Mouse (Mus musculus) hindbrain, embryonic 10.5 days (tissue): ENCODE data around the gene Hoxa11. TPM values are rescaled to one million over a fixed set of nuclear protein-coding genes. Genes with fewer than 3 reads are reported as not detected.
A peak's percentile ranks its signal among the peaks of the same experiment; 100 is the strongest.

ENCODE experiments used
- DNase-seq: peaks from one replicate; pipeline ENCODE4 v3.0.0-alpha.2; 2017; ENCODE audit warnings: low spot score
- H3K27ac ChIP-seq: fragments of 300-500 bp; sonication (generic); 2 replicates; pipeline ENCODE4 v1.5.1; 2016; ENCODE audit warnings: mild to moderate bottlenecking, moderate library complexity
- H3K27me3 ChIP-seq: fragments of 300-500 bp; sonication (generic); 2 replicates; pipeline ENCODE4 v1.6.1; 2016; ENCODE audit warnings: mild to moderate bottlenecking; ENCODE audit not compliant: poor library complexity, insufficient read depth, severe bottlenecking
- H3K36me3 ChIP-seq: fragments of 300-500 bp; sonication (generic); 2 replicates; pipeline ENCODE4 v1.6.1; 2016; ENCODE audit warnings: mild to moderate bottlenecking, moderate library complexity
- H3K4me1 ChIP-seq: fragments of 300-500 bp; sonication (generic); replicated peaks from 2 replicates; pipeline ENCODE4 v1.6.1; 2016; ENCODE audit warnings: mild to moderate bottlenecking
- H3K4me3 ChIP-seq: fragments of 300-500 bp; sonication (generic); 2 replicates; pipeline ENCODE4 v1.5.1; 2016; ENCODE audit warnings: mild to moderate bottlenecking, moderate library complexity
- H3K9me3 ChIP-seq: fragments of 300-500 bp; sonication (generic); 2 replicates; pipeline ENCODE4 v1.6.1; 2016; ENCODE audit warnings: mild to moderate bottlenecking, moderate library complexity
- WGBS: fragments of 180-500 bp; shearing (Covaris S2); methylation state at CpG from one replicate; pipeline ENCODE4 v1.1.7; 2016; 5-methylcytosine and 5-hydroxymethylcytosine counted together
- polyA plus RNA-seq: library from polyadenylated mRNA; unstranded; fragments of >200 nt; fragmentation: Nextera tagmentation; extraction: Ambion mirVana; gene quantifications from 2 replicates; pipeline ENCODE4 v1.2.1, GENCODE M21; 2016

Hoxa11 gene
- polyA plus RNA-seq, 1 experiment from 2014 or later: not detected

- Histone ChIP-seq H3K36me3 (no peaks in the 10 kb centered on the region), H3K4me1 (no peaks in the 10 kb centered on the region), H3K27ac (no peak overlapping the region), H3K9me3 (no peaks in the 10 kb centered on the region), H3K27me3 (peaks cover 99% of the 10 kb centered on the region), H3K4me3 (no peak overlapping the region)
- WGBS: 1% methylated on average over 22 of the region's 22 CpGs
- peak; percentile 28 for DNase-seq
These were observed 27.4 kb upstream of the Hoxa11 start for GRCm38 (mm10) chr6:52272766-52273655.

GRCm38 (mm10) chr6:52270494-52271480 lies 25.2 kb upstream of the Hoxa11 start:
- WGBS: 6% methylated on average over 23 of the region's 23 CpGs
- Histone ChIP-seq H3K27me3 (peaks cover 99% of the 10 kb centered on the region), H3K36me3 (no peaks in the 10 kb centered on the region), H3K9me3 (no peaks in the 10 kb centered on the region), H3K4me3 (no peak overlapping the region), H3K27ac (no peak overlapping the region), H3K4me1 (no peaks in the 10 kb centered on the region)
- DNase-seq: peak; percentile 62

GRCm38 (mm10) chr6:52268756-52269155 lies 23.1 kb upstream of the Hoxa11 start:
- WGBS: 2% methylated on average over 3 of the region's 3 CpGs

DNA sequence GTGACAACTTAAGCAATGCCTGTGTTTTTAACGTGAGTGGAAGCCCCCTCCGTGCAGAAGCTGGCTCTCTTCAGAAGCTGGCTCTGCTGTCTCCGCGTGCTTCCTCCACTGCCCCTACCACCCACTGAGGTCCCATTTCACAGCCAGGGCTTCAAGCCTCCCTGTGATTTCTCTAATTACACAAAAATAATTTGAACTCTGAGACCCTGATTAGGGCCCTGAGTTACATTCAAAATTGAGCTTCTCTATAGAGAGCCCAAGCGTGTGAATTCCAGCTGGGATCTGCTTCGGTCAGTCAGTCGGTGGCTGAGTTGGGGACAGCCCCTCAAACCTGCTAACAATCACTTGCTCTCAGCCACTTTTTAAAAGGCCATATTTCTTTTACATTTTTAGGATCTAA lies 22.7 kb upstream of the Hoxa11 start:
- H3K36me3 ChIP-seq: no peaks in the 10 kb centered on the region
- H3K4me3 ChIP-seq: no peak overlapping the region
- no peaks in the 10 kb centered on the region for H3K9me3 ChIP-seq
- no peak overlapping the region for H3K27ac ChIP-seq
- no peaks in the 10 kb centered on the region for H3K4me1 ChIP-seq
- DNase-seq: no peak
- 1% methylated on average over 7 of the region's 7 CpGs for WGBS
- peaks cover 99% of the 10 kb centered on the region for H3K27me3 ChIP-seq

More at GRCm38 (mm10) chr6:52268756-52269155, 23.1 kb upstream of the Hoxa11 start:
- Histone ChIP-seq H3K27me3 (peaks cover 99% of the 10 kb centered on the region), H3K36me3 (no peaks in the 10 kb centered on the region), H3K4me1 (no peaks in the 10 kb centered on the region), H3K9me3 (no peaks in the 10 kb centered on the region), H3K4me3 (no peak overlapping the region), H3K27ac (no peak overlapping the region)
- peak; percentile 24 for DNase-seq

GRCm38 (mm10) chr6:52267691-52268090 lies 22.1 kb upstream of the Hoxa11 start:
- Histone ChIP-seq H3K4me3 (no peak overlapping the region), H3K27ac (no peak overlapping the region), H3K4me1 (no peaks in the 10 kb centered on the region), H3K36me3 (no peaks in the 10 kb centered on the region), H3K9me3 (no peaks in the 10 kb centered on the region), H3K27me3 (peaks cover 99% of the 10 kb centered on the region)
- DNase-seq: no peak
- 8% methylated on average over 3 of the region's 3 CpGs for WGBS

DNA sequence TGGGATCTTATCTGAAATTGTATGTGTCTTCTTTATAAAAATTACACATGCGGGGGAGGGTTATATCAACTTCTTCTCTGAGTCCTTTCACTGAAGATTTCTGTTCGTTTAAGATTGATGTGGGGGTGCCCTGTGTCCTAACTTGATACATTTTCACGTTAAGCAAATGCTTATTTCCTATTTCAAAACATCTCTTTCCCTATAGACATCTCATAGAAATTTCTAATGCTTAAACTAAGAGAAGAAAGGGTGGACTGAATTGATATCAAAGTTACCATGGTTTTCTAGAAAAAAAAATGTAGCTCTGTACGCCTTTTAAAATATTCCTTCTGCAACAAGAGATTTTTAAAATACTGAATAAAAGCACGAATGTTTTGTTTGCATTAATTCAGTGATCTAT lies 21.6 kb upstream of the Hoxa11 start:
- Histone ChIP-seq H3K27me3 (peaks cover 99% of the 10 kb centered on the region), H3K27ac (no peak overlapping the region), H3K4me3 (no peak overlapping the region), H3K36me3 (no peaks in the 10 kb centered on the region), H3K4me1 (no peaks in the 10 kb centered on the region), H3K9me3 (no peaks in the 10 kb centered on the region)
- 18% methylated on average over 5 of the region's 5 CpGs for WGBS
- no peak for DNase-seq

DNA sequence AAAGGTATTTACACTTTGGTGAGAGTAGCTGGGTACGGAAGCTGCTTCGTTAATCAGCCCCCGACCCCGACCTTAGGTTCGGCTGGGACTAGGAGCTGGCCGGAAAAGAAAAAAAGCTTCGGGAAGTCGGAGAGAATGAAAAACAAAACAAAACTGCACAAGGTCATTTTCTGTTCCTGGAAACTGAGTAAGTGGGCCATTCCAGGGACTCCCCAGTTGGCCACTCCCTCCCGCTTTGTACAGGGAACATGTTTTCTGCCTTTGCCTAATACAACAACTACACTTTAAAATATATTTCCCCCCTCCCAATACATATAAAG lies 21.0 kb upstream of the Hoxa11 start:
- H3K36me3 ChIP-seq: no peaks in the 10 kb centered on the region
- DNase-seq: no peak
- H3K27me3 ChIP-seq: peaks cover 100% of the 10 kb centered on the region
- under 1% methylated on average over 9 of the region's 9 CpGs for WGBS
- H3K4me1 ChIP-seq: no peaks in the 10 kb centered on the region
- no peaks in the 10 kb centered on the region for H3K9me3 ChIP-seq
- no peak overlapping the region for H3K27ac ChIP-seq
- no peak overlapping the region for H3K4me3 ChIP-seq

DNA sequence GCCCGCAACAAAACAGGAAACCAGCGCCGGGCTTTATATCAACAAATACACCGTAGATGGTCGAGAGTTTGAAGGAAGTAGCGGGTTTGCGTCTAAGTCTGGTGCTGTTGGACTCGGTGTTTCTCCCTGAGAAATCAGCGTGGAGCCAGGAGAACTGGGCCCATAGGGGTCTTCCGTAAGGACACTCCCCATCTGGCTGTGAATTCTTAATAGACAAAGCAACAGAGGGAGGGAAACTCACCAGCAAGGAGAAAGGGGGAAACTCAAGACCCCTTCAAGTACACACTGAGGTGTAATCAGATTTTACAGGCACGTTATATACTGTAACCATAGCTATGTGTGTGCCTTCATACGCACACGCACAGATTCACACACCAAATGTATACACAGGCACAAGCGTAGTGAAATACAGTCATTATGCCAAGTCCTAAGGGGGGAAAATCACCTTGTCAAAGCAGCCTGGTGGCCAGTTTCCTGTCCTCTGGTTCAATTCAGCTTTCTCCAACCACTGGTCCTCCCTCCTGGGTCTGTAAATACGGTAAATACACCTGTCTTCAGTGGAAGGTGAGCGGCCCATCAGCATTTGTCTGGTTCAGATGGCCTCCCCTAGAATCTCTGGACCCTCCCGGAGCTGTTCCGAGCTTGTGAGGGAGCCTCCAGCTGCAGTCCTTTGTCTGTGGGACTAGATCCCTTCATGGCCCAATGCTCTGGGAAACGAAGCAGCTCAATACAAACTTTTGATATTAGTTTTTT lies 20.5 kb upstream of the Hoxa11 start:
- Histone ChIP-seq H3K4me3 (no peak overlapping the region), H3K4me1 (peaks cover 2% of the 10 kb centered on the region), H3K9me3 (no peaks in the 10 kb centered on the region), H3K36me3 (no peaks in the 10 kb centered on the region), H3K27me3 (peaks cover 100% of the 10 kb centered on the region), H3K27ac (no peak overlapping the region)
- peak; percentile 58 for DNase-seq
- WGBS: 1% methylated on average over 19 of the region's 19 CpGs

GRCm38 (mm10) chr6:52265306-52265912 lies 19.8 kb upstream of the Hoxa11 start:
- DNase-seq: peak; percentile 56
- no peak overlapping the region for H3K27ac ChIP-seq
- peaks cover 100% of the 10 kb centered on the region for H3K27me3 ChIP-seq
- H3K36me3 ChIP-seq: no peaks in the 10 kb centered on the region
- under 1% methylated on average over 18 of the region's 18 CpGs for WGBS
- H3K4me3 ChIP-seq: no peak overlapping the region
- H3K9me3 ChIP-seq: no peaks in the 10 kb centered on the region
- peaks cover 8% of the 10 kb centered on the region for H3K4me1 ChIP-seq

GRCm38 (mm10) chr6:52264106-52264790 lies 18.6 kb upstream of the Hoxa11 start:
- Histone ChIP-seq H3K4me1 (peaks cover 15% of the 10 kb centered on the region), H3K27ac (no peak overlapping the region), H3K4me3 (no peak overlapping the region), H3K36me3 (no peaks in the 10 kb centered on the region), H3K27me3 (peaks cover 100% of the 10 kb centered on the region), H3K9me3 (no peaks in the 10 kb centered on the region)
- 2% methylated on average over 5 of the region's 5 CpGs for WGBS
- peak; percentile 41 for DNase-seq

DNA sequence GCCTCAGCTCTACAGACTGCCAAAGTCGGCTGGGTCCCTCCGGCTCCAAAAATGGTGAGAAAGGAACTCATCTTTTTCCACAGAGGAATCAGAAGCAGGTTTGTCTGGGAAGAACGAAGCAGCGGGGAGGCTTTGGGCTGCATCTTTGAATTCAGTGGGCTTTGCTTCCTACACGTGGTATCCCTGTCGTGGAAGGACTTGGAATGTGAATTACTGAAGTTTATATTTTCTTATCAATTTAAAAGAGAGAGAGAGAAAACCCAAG lies 17.6 kb upstream of the Hoxa11 start:
- Histone ChIP-seq H3K4me1 (peaks cover 15% of the 10 kb centered on the region), H3K27ac (no peak overlapping the region), H3K27me3 (peaks cover 100% of the 10 kb centered on the region), H3K4me3 (no peak overlapping the region), H3K36me3 (no peaks in the 10 kb centered on the region), H3K9me3 (no peaks in the 10 kb centered on the region)
- 2% methylated on average over 6 of the region's 6 CpGs for WGBS
- no peak for DNase-seq
